Comparison of ENCODE assay signal across 9 mouse cellular contexts in genomic region chr11:117130888-117131287, GRCm38 (mm10). TPM values are rescaled to one million over a fixed set of nuclear protein-coding genes. Genes with fewer than 3 reads are reported as not detected.
A peak's percentile ranks its signal among the peaks of the same experiment; 100 is the strongest.
DNase-seq lines count a peak whose midpoint lies in the region.
"Had no signal": no experiment of that assay in that cellular context is flagged by ENCODE, and none has a peak within 500 bp of the region (broad histone marks: within the 10 kb centered on the region; RNA-seq: fewer than 3 reads in every experiment).

No protein-coding gene starts in this region.

- no peaks in the 10 kb centered on the region for H3K9me3 ChIP-seq in heart, embryonic 10.5 days

- H3K27me3 ChIP-seq in heart, embryonic 10.5 days (ENCODE audit: insufficient read depth, poor library complexity, severe bottlenecking): no peaks in the 10 kb centered on the region

- H3K36me3 ChIP-seq in heart, embryonic 10.5 days: peaks cover 7% of the 10 kb centered on the region; the same call in 1 of the 2 replicates

- no peak for DNase-seq in heart, embryonic 10.5 days (ENCODE audit: low spot score)
- no peak for DNase-seq in heart, adult 8-10 months (ENCODE audit: low spot score)
- peak; percentile 43 for DNase-seq in lung, postnatal 10 days
- DNase-seq in lung, postnatal 36 days: no peak
- DNase-seq in gastrocnemius, postnatal 14 days: peak; percentile 83
- DNase-seq in skeletal muscle tissue, adult 2 months (ENCODE audit: low read depth, low spot score): peak; percentile 79
- DNase-seq in spleen, postnatal 4 days (ENCODE audit: low spot score in 2 of 2): no peak
- DNase-seq in frontal cortex, adult 2 months (ENCODE audit: extremely low spot score in 1 of 2, low spot score in 1 of 2): no peak
- DNase-seq: thymus, adult 2 months had no signal

- no peak overlapping the region for H3K4me3 ChIP-seq in heart, embryonic 10.5 days

- H3K27ac ChIP-seq in heart, embryonic 10.5 days: peak overlapping the region; percentile 84; the same call in 1 of the 2 replicates

- WGBS in heart, embryonic 10.5 days: 60% methylated on average over 5 of the region's 5 CpGs

- H3K4me1 ChIP-seq in heart, embryonic 10.5 days: peaks cover 75% of the 10 kb centered on the region

- intact Hi-C loops in gastrocnemius, postnatal 14 days (cut with DNase I; ENCODE audit: low total_unique reads): no loop called here

RNA-seq across cellular contexts. Expression of gene Sec14l1, which starts 15.9 kb away (rescaled TPM):
- polyA plus RNA-seq in heart, embryonic 10.5 days (2016; fragmentation: Nextera tagmentation; extraction: Ambion mirVana): 46.2 and 56.0 TPM in 2 replicates
- 10 to 100 TPM; 61.1 to 74.3 (median 69.2) TPM for total RNA-seq in heart, adult 8-10 months (2022)
- 10 to 100 TPM; 58.1 to 58.7 TPM for total RNA-seq in gastrocnemius, postnatal 14 days (2021)
- 214 and 229 TPM in 2 replicates for polyA plus RNA-seq in frontal cortex, adult 2 months (2012; rRNA removed)

Comparison
In these comparisons a context has a peak if more than half of its experiments do, and no peak if none do; other contexts are left out.
1. DNase-seq: peak in lung, postnatal 10 days (single experiment), gastrocnemius, postnatal 14 days (single experiment) and skeletal muscle tissue, adult 2 months (single experiment); none in heart, embryonic 10.5 days (single experiment), heart, adult 8-10 months (single experiment), lung, postnatal 36 days (single experiment), spleen, postnatal 4 days (0 of 2) and frontal cortex, adult 2 months (0 of 2).